Mouse (Mus musculus): ENCODE measurements around the gene Epb41l2.

Gene Epb41l2

GRCm38 (mm10) chr10:25399016-25399415 lies 39.4 kb downstream of the Epb41l2 start:
- in situ Hi-C loops (cut with MseI, MboI), result no loop called here

GRCm38 (mm10) chr10:25400076-25400475 lies 40.5 kb downstream of the Epb41l2 start:
- in situ Hi-C loops (cut with MseI, MboI), result no loop called here

- in situ Hi-C loops (cut with MseI, MboI), result no loop called here
Observed at GRCm38 (mm10) chr10:25400646-25401045, 41.0 kb downstream of the Epb41l2 start.

- in situ Hi-C loops (cut with MseI, MboI), result no loop called here
Observed at GRCm38 (mm10) chr10:25401356-25401755, 41.8 kb downstream of the Epb41l2 start.

- in situ Hi-C loops (cut with MseI, MboI), result no loop called here
Observed at GRCm38 (mm10) chr10:25402886-25403285, 43.3 kb downstream of the Epb41l2 start.

GRCm38 (mm10) chr10:25403813-25404701 lies 44.5 kb downstream of the Epb41l2 start:
- in situ Hi-C loops (cut with MseI, MboI), result no loop called here

GRCm38 (mm10) chr10:25404702-25405098 lies 45.1 kb downstream of the Epb41l2 start:
- in situ Hi-C loops (cut with MseI, MboI), result no loop called here

GRCm38 (mm10) chr10:25405551-25405950 lies 46.0 kb downstream of the Epb41l2 start:
- in situ Hi-C loops (cut with MseI, MboI), result no loop called here

GRCm38 (mm10) chr10:25406695-25407094 lies 47.1 kb downstream of the Epb41l2 start:
- in situ Hi-C loops (cut with MseI, MboI), result no loop called here

- in situ Hi-C loops (cut with MseI, MboI), result no loop called here
Observed at GRCm38 (mm10) chr10:25408136-25408650, 48.6 kb downstream of the Epb41l2 start.

- in situ Hi-C loops (cut with MseI, MboI), result no loop called here
Observed at GRCm38 (mm10) chr10:25411836-25412373, 52.3 kb downstream of the Epb41l2 start.

- in situ Hi-C loops (cut with MseI, MboI), result no loop called here
Observed at GRCm38 (mm10) chr10:25415188-25415717, 55.7 kb downstream of the Epb41l2 start.

- in situ Hi-C loops (cut with MseI, MboI), result no loop called here
Observed at GRCm38 (mm10) chr10:25416696-25417095, 57.1 kb downstream of the Epb41l2 start.

- in situ Hi-C loops (cut with MseI, MboI), result no loop called here
Observed at GRCm38 (mm10) chr10:25426058-25426457, 66.5 kb downstream of the Epb41l2 start.

- in situ Hi-C loops (cut with MseI, MboI), result no loop called here
Observed at GRCm38 (mm10) chr10:25426814-25427213, 67.2 kb downstream of the Epb41l2 start.

GRCm38 (mm10) chr10:25427523-25427922 lies 67.9 kb downstream of the Epb41l2 start:
- in situ Hi-C loops (cut with MseI, MboI), result no loop called here

- in situ Hi-C loops (cut with MseI, MboI), result no loop called here
Observed at GRCm38 (mm10) chr10:25428658-25429057, 69.1 kb downstream of the Epb41l2 start.

GRCm38 (mm10) chr10:25429346-25429745 lies 69.7 kb downstream of the Epb41l2 start:
- in situ Hi-C loops (cut with MseI, MboI), result no loop called here

- in situ Hi-C loops (cut with MseI, MboI), result no loop called here
Observed at GRCm38 (mm10) chr10:25430862-25431261, 71.3 kb downstream of the Epb41l2 start.

GRCm38 (mm10) chr10:25432351-25432750 lies 72.8 kb downstream of the Epb41l2 start:
- in situ Hi-C loops (cut with MseI, MboI), result no loop called here

GRCm38 (mm10) chr10:25432938-25433337 lies 73.3 kb downstream of the Epb41l2 start:
- in situ Hi-C loops (cut with MseI, MboI), result no loop called here

GRCm38 (mm10) chr10:25433524-25433923 lies 73.9 kb downstream of the Epb41l2 start:
- in situ Hi-C loops (cut with MseI, MboI), result no loop called here

Data from mouse trophoblast stem cell (cell line).